Mouse (Mus musculus) cerebellum, adult 2 months (tissue): ENCODE measurements around the gene Rere.

Source experiments
- CTCF ChIP-seq: fragments of 200-500 bp; IDR thresholded peaks from 2 replicates; pipeline ENCODE4 v1.5.1; 2011; ENCODE audit warnings: low read depth, mild to moderate bottlenecking, control low read depth, low read length, moderate library complexity, borderline replicate concordance; ENCODE audit not compliant: insufficient read depth
- POLR2A ChIP-seq: fragments of 200-500 bp; IDR thresholded peaks from 2 replicates; pipeline ENCODE4 v1.6.1; 2011; ENCODE audit warnings: low read length, control low read depth, borderline replicate concordance; ENCODE audit not compliant: insufficient read depth

GRCm38 (mm10) chr4:150462367-150462766, 180.9 kb downstream of the Rere start:
- TF ChIP-seq POLR2A (no peak), CTCF (no peak)
